Mouse (Mus musculus) gastrocnemius, postnatal 4 days (tissue): Measurements from ENCODE around the gene Krt31. TPM values are rescaled to one million over a fixed set of nuclear protein-coding genes. Genes with fewer than 3 reads are reported as not detected.

ENCODE experiments used
- DNase-seq, 2 experiments: peaks; one replicate each; pipeline ENCODE4 v3.0.0; 2021 to 2022; ENCODE audit warnings: low spot score in 2 of 2, mixed read lengths in 2 of 2
- long read RNA-seq, 2 experiments: library from polyadenylated mRNA; stranded (forward); transcript quantifications; one replicate each; pipeline ENCODE4 v2.0.0; 2021
- total RNA-seq, 2 experiments: library from RNA; stranded (reverse); gene quantifications; 2 replicates each; pipeline ENCODE4 v1.2.3; 2021

Gene Krt31
- not detected for total RNA-seq
- long read RNA-seq, experiment 1, transcript Krt31-201 (7 exons, 1,581 nt): major isoform, 28 of 30 reads
- long read RNA-seq, experiment 1, partial matches to known transcripts: 2 of 30 reads
- long read RNA-seq, experiment 1, other reads (novel, unspliced or antisense): 0 of 30 reads
- long read RNA-seq, experiment 2: 0 reads

DNA sequence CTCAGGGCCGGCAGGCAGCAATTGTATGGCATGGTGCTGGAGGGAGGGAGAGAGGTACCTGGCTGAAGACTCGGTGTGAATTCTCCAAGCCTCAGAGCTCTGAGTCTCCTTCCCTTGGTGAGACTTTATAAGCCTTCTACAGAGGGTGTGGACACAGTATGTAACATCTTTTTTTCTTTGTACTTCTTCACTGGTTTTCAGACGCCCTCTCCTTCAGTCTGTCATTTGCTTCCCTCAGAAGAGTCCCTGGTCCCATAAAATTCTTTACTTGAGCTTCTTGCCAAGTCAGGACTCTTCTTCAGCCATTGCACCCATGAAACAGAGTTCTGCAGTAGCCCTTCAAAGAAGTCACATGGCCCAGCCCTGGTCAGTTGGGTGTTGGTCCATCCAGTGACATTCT lies at the start of gene Krt31:
Gene Krt31, minus strand, starts transcription at position 101 of the 400 bp plus-strand sequence.
- no peak for DNase-seq

DNA sequence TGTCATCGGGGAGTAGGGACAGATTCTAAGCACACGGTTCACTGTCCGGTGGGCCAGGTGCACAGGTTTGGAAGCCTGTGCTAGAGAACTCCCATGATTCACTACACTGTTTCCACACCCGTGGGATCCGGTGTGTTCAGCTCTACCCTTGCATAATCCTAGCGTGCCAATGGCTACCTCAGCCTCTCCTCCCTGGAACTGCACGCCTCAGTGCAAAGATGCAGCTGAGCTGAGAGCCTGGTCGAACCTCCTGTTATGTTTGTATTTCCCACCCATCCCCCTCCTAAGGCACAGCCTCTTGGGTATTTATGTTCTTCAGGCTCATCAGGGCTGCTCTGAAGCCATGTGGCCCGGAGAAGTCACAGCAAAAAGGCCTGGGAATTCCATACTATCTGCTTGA lies 47.5 kb upstream of the Krt31 start:
- DNase-seq: no peak

DNA sequence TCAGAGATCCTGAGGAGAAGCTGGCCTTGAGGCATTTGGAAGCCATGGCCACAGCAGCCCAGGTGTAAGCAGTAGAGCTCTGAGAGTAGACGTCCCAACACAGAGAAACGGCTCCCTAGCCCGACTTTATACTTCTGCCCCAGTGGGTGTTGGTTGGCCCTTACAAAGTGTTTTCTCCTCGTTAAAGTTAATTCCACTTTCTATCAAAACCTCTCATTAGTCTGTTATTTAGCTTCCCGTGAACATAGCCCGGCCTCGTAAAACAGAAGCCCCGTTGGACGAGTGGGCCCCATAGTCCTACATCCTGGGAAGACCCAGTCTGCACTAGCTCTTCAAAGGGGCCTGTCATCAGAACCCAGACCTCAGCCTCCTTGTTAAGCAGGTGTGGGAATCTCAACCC lies 45.8 kb upstream of the Krt31 start, which contains the start of gene Krt35:
Gene Krt35, minus strand, starts transcription at position 101 of the 400 bp plus-strand sequence.
- DNase-seq: no peak

DNA sequence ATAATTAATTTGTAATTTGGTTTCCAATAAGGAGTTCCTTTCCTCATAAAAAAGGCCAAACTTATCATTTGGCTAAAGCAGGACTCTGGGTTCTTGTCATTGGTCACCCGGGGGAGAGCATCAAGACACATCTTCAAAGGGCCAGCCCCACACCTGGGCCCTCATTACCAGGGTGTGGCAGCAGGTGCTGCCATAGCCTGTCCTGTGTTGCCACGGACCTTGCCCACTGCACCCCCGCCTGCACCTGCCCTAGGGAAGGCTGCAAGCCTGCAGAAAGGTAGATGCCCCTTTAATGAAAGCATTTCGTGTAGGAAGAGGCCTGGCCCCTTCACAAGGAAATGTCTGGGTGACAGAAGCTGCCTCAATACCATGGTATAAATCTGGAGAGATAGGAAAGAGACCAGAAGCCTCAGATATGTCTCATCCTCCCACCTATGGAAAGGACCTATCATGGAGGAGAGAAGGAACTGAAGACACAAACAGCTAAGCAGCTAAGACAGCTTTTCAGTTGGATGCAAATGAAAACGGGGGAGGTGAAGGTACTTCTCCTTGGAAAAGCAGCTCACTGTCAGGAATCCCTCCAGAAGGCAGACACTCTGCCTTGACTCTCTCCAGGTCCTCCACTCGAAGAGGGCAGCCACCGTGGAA lies 38.2 kb upstream of the Krt31 start:
- DNase-seq: no peak

DNA sequence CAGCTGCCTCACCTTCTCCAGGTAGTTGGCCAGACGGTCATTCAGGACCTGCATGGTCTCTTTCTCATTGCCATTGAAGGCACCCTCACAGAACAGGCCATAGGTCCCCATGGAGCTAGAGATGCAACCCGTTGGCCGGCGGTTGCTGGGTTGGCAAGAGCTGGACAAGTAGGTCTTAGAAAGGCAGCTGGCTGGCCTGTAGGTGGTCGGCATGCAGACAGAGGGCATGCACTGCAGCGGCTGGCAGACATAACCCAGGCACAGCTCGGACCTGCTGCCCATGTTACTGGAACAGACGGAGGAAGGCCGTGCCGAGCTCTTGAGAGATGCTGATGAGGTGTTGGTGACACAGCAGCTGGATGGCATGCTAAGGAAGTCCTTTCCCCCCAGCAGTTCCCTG lies 37.5 kb upstream of the Krt31 start, which contains the start of gene Krt32:
Gene Krt32, minus strand, starts transcription at position 366 of the 400 bp plus-strand sequence.
- DNase-seq: no peak

DNA sequence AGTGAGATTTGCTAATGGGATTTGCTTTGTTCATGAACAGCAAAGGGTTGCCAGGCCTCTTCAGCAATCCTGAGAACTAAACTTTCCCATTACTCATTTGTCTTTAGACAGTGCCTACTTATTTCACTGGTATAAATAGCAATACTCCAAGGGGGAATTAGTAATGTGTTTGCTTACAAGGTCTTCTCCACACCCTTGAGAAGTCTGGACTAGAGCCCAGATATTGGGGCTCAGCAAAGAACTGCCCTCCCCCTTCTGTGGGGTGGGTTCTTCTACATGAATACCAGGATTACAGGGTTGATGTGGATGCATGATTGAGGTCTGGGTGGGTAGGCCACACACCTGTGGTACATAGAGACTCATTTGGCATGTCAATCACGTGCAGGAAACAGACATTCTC lies 23.5 kb upstream of the Krt31 start:
- DNase-seq: no peak

DNA sequence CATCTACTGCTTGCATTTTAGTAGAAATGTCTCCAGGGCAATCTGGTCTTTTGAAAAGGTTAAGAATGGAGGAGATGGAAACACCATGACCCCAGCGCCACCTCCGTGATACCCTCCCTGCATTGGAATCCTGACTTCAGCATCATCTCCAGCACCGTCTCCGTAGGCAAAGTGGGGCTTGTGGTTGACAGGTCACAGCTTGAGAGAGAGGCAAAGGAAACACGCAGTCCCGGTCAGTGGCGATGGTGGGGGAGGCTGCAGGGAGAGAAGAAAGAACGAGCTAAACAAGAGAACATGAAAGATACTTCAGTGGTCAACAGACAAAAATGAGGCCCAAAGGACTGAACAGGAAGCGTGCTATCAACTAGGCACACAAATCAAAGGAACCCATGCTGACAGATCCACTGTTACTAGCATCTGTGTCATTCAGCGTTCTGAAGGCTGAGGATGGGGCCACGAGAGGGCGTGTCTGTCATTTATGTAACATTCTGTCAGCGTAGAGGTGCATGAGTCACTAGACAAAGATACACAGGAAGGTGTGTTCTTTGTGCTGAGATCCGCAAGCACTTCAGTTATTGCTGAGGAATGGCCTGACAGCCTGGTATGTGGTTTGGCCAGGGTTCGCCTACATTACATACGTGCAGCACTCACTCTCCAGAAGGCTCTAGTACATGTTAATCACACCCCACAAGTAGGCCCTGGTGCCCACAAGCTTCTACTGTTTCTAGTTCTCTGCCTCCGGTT lies 17.1 kb upstream of the Krt31 start:
- no peak for DNase-seq

DNA sequence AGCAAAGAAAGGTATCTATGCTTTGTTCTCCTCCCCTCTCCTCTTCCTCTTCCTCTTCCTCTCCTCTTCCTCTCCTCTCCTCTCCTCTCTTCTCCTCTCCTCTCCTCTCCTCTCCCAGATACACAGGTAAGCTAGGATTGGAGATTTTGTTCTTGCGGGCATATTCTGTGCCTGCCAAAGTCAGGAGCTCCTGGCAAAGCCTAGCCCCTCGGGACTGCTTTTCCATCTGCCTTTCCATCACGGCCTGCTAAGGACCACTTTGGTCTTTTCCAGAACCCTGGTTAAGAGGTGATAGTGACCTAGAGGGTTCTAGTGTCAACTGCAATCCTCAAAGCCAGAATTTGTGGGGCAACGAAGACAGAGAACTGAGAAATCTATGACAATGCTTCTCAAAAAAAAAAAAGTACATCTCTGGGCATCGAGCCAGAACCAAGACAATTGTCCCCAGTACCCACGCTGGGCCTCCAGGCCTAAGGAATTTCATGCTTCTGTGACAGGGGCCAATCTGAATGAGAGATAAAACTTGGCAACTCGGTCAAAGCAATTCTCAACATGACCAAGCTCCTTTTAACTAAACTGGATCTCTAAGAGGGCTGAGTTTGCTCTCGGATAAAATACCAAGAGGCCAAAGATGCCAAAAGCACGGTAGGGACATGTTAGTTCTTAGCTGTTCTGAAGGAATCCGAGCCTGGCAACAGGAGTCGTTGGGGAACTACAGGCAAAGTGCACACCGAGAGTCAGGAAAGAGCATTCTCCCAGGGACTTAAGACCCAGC lies 16.1 kb upstream of the Krt31 start:
- no peak for DNase-seq

DNA sequence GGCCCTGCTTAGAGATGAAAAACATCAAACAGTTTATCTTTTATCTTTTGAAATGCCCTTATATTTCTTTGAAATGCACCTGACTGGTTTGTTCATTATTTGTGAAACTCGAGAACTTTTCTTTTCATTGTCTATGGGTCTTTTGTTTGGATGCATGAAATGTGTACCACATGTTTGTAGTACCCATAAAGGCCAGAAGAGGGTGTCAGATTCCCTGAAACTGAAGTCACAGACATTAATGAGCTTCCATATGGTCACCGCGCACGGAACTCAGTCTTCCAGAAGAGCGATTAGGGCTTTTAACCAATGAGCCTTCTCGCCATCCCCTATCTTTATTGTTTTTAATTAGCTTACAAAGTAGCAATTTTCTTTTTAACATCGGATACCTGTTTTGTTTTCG lies 8.5 kb upstream of the Krt31 start:
- DNase-seq: no peak

DNA sequence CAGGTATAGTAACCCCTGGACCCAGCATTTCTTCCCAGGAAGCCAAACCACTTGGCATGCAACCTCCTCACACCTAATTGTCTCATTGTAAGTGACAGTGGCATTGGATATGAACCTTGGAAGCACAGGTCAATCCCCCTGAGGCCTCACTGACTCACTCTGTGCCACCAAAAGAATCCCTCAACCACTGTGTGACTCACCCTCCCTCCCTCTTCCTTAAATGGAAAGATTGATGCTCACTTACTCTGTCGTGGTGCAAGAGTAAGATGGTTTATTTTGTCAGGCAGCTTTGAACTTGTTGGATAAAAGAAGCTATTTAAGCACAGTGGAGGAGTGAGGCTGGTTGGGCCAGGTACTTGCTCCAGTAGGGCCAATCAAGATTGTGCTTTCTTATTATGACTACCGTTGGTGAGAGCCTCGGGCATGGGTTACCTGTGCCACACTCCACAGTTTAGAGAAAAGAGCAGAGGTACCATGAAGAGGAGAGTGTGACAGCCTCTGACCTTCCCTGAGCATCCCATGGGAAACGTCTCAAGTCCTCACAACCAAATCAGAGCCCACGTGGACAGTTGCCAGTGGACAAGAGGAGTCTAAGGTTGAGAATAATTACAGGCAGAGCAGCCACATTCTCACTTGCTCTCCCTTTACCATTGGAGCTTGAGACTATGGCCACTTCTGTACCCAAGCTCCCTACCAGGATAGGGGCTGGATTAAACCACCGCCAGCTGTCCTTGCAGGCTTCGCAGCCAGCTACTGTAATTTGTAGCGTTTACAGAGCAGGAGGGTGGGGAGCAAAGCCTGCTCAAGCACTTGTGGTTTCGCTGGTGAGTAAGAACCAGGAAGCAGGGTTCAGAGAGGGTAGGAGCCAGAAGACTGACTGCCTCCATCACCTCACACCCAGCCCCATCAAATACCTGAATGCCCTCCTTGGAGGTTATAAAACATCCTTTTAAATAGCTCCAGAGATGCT lies 5.6 kb upstream of the Krt31 start:
- no peak for DNase-seq

DNA sequence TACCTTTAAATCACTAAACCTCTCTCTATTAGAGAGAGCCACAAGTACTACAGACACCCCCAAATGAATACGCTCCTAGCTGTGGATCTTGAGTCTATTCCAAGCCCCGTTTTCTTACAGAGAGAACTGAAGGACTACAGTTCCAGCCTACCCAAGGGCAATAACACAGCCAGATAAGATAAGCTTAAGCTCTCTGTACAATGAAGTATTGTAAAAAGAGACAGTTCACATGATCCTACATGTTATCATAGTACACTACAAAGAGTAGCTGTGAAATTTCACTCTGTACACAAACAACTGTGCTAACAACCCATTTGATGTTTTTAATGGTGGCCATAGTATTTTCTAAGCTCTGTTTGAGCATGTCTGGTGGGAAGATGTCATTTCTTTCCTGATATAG lies 3.2 kb downstream of the Krt31 start:
- no peak for DNase-seq

DNA sequence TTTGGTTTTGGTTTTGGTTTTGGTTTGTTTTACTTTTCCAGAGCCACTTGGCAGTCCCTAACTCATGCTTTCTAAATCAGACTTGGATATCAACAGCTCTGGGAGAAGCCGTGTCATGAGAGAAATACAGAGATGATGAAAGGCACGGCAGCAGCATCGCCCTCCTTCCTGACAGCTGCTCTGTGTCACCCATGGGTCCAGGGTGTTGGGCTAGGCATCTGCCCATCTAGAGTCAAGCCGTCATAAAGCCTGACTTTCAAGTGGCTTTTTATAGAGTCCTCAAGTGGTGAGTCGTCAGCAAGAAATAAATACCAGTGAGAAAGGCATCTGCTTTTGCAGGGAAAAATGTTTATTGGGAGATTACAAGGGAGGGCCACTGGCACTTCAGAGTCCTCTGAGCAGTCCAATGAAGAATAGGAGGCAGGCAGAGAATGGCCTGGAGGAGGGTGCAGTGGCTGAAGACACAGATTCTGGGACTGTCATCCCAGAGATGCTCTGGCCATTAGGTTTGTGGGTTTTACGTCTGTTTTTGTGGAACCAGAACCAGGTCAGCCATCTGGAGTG lies 4.0 kb downstream of the Krt31 start:
- no peak for DNase-seq

DNA sequence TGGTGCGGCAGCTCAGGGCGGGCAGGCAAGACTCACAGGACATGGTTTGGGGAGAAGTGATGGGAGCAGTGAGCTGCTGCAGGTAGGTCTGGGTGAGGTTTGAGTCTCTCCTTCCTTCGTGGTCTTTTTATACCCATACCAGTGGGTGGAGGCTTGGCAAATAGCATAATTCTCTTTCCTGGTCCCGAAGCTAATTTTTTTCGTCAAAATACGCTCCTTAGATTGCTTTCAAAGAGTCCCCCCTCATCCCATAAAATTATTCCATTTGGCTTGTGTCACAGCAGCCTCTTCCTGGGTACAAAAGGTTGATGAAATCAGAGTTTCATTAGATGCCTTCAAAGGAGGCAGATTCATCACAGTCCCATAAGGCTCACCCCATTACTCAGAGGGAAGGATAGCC lies 8.9 kb downstream of the Krt31 start, which contains the start of gene Krt34:
Gene Krt34, minus strand, starts transcription at position 101 of the 400 bp plus-strand sequence.
- no peak for DNase-seq

DNA sequence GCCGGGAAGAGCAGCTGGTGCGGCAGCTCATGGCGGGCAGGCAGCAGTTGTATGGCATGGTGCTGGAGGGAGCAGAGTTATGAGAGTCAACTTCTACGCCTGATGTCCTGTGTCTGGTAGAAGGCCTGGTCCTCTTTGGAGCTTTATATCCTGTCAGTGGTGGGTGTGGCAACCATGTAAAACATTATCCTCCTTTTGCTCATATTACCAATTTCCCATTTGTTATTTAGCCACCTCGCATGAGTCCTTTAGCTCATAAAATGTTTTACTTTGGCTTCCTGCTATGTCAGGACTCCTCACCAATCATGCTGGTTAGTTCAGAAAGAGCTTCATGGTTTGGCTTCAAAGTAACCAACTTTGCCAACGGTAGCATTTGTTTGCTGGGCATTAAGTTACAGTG lies 20.6 kb downstream of the Krt31 start, which contains the start of gene Krt33b:
Gene Krt33b, minus strand, starts transcription at position 101 of the 400 bp plus-strand sequence.
- no peak for DNase-seq

DNA sequence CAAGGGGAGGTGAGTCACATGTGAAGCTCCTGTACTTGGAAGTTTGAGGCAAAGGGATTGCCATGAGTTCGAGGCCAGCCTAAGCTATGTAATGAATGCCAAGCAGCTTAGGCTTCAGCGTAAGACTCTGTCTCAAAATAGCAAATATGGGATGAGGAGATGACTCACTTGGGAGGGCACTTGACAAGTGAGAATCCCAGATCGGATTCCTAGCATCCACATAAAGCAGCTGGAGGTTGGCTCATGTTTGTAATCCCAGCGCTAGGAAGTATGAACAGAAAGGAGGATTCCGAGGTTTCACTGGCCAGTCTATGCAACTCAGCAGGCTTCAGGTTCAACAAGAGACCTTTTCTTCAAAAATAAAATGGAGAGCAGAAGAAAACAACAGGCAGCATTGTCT lies 28.9 kb downstream of the Krt31 start:
- no peak for DNase-seq

DNA sequence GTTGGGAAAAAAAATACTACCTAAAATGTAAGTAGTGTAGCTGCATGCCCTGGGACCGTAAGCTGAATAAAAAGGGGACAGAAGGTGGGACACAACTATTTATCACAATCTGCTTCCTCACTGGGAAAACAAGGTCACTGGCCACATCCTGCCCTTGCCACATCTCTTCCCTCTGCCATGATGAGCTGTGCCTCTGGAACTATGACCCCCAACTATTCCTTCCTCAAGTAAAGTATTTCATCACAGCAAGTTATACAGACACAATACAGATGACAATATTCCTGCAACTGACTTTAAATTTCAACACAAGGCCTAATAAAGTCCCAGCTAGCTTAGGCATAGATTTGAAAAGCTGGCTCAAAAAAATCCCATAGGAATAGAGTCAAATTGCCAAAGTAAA lies 30.9 kb downstream of the Krt31 start:
- DNase-seq: no peak

DNA sequence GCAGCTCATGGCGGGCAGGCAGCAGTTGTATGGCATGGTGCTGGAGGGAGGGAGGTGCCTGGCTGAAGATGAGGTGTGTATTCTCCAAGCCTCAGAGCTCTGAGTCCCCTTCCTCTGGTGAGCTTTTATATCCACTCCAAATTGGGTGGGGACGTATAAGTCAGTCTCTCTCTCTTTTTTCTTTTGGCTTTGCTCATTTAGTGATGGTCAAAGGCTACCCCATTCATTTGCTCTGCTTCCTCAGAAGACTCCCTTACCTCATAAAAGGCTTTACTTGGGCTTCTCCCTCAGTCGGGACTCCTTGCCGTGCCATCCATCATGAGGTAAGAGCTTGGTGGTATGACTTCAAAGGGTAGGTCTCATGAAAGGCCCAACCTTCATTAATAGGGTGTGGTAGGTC lies 34.2 kb downstream of the Krt31 start, which contains the start of gene Krt33a:
Gene Krt33a, minus strand, starts transcription at position 101 of the 400 bp plus-strand sequence.
- DNase-seq: no peak

DNA sequence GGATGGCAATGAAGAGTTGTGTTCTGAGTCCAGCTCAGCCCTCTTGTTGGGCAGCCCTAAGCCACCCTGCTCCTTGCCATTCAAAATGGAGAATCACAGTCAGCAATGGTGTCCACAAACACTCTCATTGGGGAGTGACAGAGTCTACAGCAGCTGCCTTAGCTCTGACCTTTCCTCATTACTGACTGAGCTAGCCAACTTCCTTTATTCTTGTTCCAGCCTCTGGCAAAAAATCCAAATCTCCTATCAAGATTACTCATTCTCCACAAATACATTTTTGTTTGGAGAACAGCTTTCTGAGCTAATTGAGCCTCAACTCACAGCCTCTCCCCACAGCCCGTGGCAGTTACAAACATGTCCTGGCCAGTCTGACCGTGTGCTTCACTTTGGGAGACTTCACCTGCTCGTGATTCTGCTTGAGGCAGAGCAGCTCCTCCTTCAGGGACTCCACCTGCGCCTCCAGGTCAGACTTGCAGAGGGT lies 36.6 kb downstream of the Krt31 start:
- DNase-seq: no peak

DNA sequence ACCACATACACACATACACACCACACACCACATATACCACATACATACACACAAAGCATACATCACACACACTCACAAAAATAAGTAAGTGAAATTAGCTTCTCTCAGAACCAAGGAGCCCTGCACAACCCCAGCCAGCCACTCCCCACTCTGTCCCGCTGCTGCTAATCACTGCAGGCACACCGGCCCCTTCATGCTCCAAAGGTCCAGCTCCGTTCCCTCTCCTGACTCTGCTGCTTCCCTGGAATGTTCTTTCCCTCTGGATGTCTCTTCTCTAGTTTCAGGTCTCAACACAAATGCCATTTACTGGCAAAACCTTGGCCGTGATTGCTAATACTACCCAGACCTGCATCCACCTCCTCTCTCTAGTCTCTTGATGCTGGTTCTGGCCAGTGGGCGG lies 39.7 kb downstream of the Krt31 start:
- no peak for DNase-seq

DNA sequence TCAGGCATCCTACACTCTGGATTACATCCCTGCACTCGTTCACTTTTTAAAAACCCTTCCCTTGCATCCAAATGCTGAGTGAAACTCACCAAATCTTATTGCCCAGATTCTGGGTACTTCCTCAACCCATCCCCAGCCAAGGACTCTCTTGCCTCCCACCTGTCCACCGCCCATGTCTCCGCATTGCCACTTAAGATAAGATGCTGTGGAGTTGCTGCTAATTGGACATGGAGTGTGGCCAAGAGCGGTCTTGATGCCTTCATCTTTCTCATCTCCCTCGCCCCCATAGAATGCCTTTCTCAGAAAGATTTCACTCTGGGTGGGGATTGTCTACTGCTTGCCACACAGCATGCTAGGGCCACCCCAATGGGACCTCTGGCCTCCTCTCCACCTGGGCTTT lies 42.0 kb downstream of the Krt31 start:
- no peak for DNase-seq
